Mouse (Mus musculus) small intestine, adult 2 months (tissue): ENCODE measurements at regions not wholly inside any gene's neighbourhood (a gene's known extent, or its start where the extent isn't known, plus 50 kb on each side); places are given as distances from the start of the nearest gene placed in this dataset.

Source experiments
- CTCF ChIP-seq: fragments of 200-500 bp; IDR thresholded peaks from 2 replicates; pipeline ENCODE4 v1.5.1; 2012; ENCODE audit warnings: low read depth, mild to moderate bottlenecking, control low read depth, inconsistent platforms, low read length, moderate library complexity, mixed read lengths; ENCODE audit not compliant: insufficient replicate concordance, insufficient read length; ENCODE audit errors: extremely low read depth
- POLR2A ChIP-seq: fragments of 200-500 bp; IDR thresholded peaks from 2 replicates; pipeline ENCODE4 v1.6.1; 2012; ENCODE audit warnings: low read depth, mild to moderate bottlenecking, control low read depth, inconsistent platforms, low read length, moderate library complexity

- TF ChIP-seq CTCF (no peak), POLR2A (no peak)
These were observed 76.4 kb downstream of the Cdc7 start for GRCm38 (mm10) chr5:107040489-107040888.
